ENCODE assay signal across 17 mouse cellular contexts in the genomic region with DNA sequence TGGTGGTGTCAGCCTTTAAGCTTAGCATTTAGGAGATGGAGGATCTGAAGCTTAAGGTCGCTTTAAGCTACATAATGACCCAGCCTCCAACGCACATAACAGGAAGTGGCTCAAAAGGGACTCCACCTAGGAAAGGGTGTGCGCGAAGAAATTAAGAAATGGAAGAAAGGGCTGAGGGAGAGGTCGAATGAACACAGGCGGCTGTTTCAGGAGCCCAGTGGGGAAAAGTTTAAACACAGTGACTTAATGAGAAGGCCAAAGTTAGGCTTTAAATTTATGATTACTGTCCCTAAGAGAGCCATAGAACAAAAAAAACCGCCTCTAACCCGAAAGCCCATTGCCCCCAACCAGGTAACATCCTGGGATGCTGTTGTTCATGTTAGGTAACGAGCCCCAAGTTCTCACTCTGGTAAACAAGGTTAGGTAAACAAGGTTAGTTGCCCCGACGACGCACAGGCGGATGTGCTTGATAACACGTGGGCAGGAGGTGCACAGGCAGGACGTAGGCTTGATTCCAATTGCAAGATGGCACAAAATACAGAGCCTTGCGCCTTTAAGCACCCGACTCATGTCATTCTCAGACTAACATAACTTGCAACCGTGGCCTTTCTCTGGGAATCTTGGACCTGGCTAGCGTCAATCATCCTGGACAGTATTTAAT.
DNase-seq lines count a peak whose midpoint lies in the region; ATAC-seq and TF ChIP-seq lines count a peak whose summit lies in the region.
"Had no signal": no experiment of that assay in that cellular context is flagged by ENCODE, and none has a peak within 500 bp of the region (broad histone marks: within the 10 kb centered on the region; RNA-seq: fewer than 3 reads in every experiment).

No protein-coding gene starts in this region.

- no peaks in the 10 kb centered on the region for H3K36me3 ChIP-seq in thymus, adult 2 months (ENCODE audit: control insufficient read depth, insufficient read depth, low read length)
- no peaks in the 10 kb centered on the region for H3K36me3 ChIP-seq in hindbrain, embryonic 13.5 days
- H3K36me3 ChIP-seq: midbrain, embryonic 15.5 days had no signal

- no peak for DNase-seq in thymus, adult 2 months
- DNase-seq in thymus, postnatal 36 days: no peak
- DNase-seq in natural killer cell, adult 2 months (ENCODE audit: low spot score in 2 of 2): peak; percentile 72 to 79
- DNase-seq in layer of hippocampus, adult 2 months (ENCODE audit: low spot score in 2 of 2): no peak
- DNase-seq in retina, postnatal 1 day: no peak
- DNase-seq: adrenal gland, postnatal 36 days; cerebellum, adult 8-10 months; embryo, embryonic 11 days; heart, adult 2 months; heart, postnatal 14 days; right cerebral cortex, postnatal 14 days had no signal

- ATAC-seq in hindbrain, embryonic 13.5 days (ENCODE audit: low FRiP score): no peak
- ATAC-seq: lung, postnatal 0 days; midbrain, embryonic 15.5 days had no signal

- no peak overlapping the region for H3K4me3 ChIP-seq in thymus, adult 2 months (ENCODE audit: control insufficient read depth, insufficient read depth, low read length)
- H3K4me3 ChIP-seq in bone marrow, adult 2 months (replicated peaks; ENCODE audit: control insufficient read depth, low read depth, low read length): no peak overlapping the region
- no peak overlapping the region for H3K4me3 ChIP-seq in layer of hippocampus, adult 2 months
- no peak overlapping the region for H3K4me3 ChIP-seq in hindbrain, embryonic 13.5 days
- H3K4me3 ChIP-seq: heart, adult 2 months; midbrain, embryonic 15.5 days had no signal

- TF ChIP-seq POLR2A in thymus, adult 2 months (IDR thresholded peaks at IDR 0.05; ENCODE audit: control insufficient read depth, extremely low read depth, insufficient read depth, low read length, poor library complexity): no peak
- TF ChIP-seq POLR2A in bone marrow, adult 2 months (IDR thresholded peaks at IDR 0.05; ENCODE audit: borderline replicate concordance, control insufficient read depth, low read depth, low read length): no peak

- 62% methylated on average over 19 of the region's 19 CpGs for WGBS in thymus, adult 2 months
- 47% methylated on average over 19 of the region's 19 CpGs for WGBS in bone marrow, adult 2 months
- 88% methylated on average over 19 of the region's 19 CpGs for WGBS in hindbrain, embryonic 13.5 days

- no peaks in the 10 kb centered on the region for H3K27me3 ChIP-seq in thymus, adult 2 months (ENCODE audit: control insufficient read depth, insufficient read depth, low read length)
- no peaks in the 10 kb centered on the region for H3K27me3 ChIP-seq in hindbrain, embryonic 13.5 days
- H3K27me3 ChIP-seq: midbrain, embryonic 15.5 days had no signal

- H3K9ac ChIP-seq in hindbrain, embryonic 13.5 days: no peak overlapping the region
- H3K9ac ChIP-seq: midbrain, embryonic 15.5 days had no signal

- no peaks in the 10 kb centered on the region for H3K9me3 ChIP-seq in hindbrain, embryonic 13.5 days
- H3K9me3 ChIP-seq: midbrain, embryonic 15.5 days had no signal

- no peak overlapping the region for H3K4me2 ChIP-seq in hindbrain, embryonic 13.5 days
- H3K4me2 ChIP-seq: liver, embryonic 11.5 days; midbrain, embryonic 15.5 days had no signal

- peaks cover 40% of the 10 kb centered on the region for H3K4me1 ChIP-seq in thymus, adult 2 months (replicated peaks; ENCODE audit: control insufficient read depth, insufficient read depth, low read length)
- peaks cover 7% of the 10 kb centered on the region; the same call in 1 of the 2 replicates for H3K4me1 ChIP-seq in bone marrow, adult 2 months (ENCODE audit: control insufficient read depth, insufficient read depth, low read length)
- H3K4me1 ChIP-seq in hindbrain, embryonic 13.5 days (replicated peaks): no peaks in the 10 kb centered on the region
- H3K4me1 ChIP-seq: midbrain, embryonic 15.5 days had no signal

- no peak for TF ChIP-seq CTCF in thymus, adult 2 months (IDR thresholded peaks at IDR 0.05; ENCODE audit: borderline replicate concordance, control insufficient read depth, extremely low read depth, insufficient read depth, low read length, poor library complexity)
- no peak for TF ChIP-seq CTCF in bone marrow, adult 2 months (IDR thresholded peaks at IDR 0.05; ENCODE audit: control insufficient read depth, insufficient read depth, low read length)
- TF ChIP-seq CTCF in layer of hippocampus, adult 2 months (conservative IDR thresholded peaks at IDR 0.05): no peak

- H3K27ac ChIP-seq in thymus, adult 2 months (ENCODE audit: control insufficient read depth, insufficient read depth, low read length): peak overlapping the region; percentile 80
- peak overlapping the region; percentile 72 for H3K27ac ChIP-seq in bone marrow, adult 2 months (ENCODE audit: control insufficient read depth, insufficient read depth, low read depth, low read length, poor library complexity)
- H3K27ac ChIP-seq in layer of hippocampus, adult 2 months: no peak overlapping the region
- H3K27ac ChIP-seq in hindbrain, embryonic 13.5 days: no peak overlapping the region
- H3K27ac ChIP-seq: heart, adult 2 months; midbrain, embryonic 15.5 days; stomach, postnatal 0 days had no signal

Comparison
In these comparisons a context has a peak if more than half of its experiments do, and no peak if none do; other contexts are left out.
1. DNase-seq: peak in natural killer cell, adult 2 months (2 of 2); none in thymus, adult 2 months (single experiment), thymus, postnatal 36 days (0 of 2), layer of hippocampus, adult 2 months (0 of 2) and retina, postnatal 1 day (single experiment).
2. H3K27ac ChIP-seq: peak in thymus, adult 2 months (single experiment) and bone marrow, adult 2 months (single experiment); none in layer of hippocampus, adult 2 months (single experiment) and hindbrain, embryonic 13.5 days (single experiment).